Mouse (Mus musculus) heart, embryonic 10.5 days (tissue): Measurements from ENCODE around the gene Il18. TPM values are rescaled to one million over a fixed set of nuclear protein-coding genes. Genes with fewer than 3 reads are reported as not detected.

Source experiments
- DNase-seq: peaks from one replicate; pipeline ENCODE4 v3.0.0-alpha.2; 2017; ENCODE audit warnings: low spot score
- H3K27ac ChIP-seq: fragments of 300-500 bp; sonication (generic); 2 replicates; pipeline ENCODE4 v1.5.1; 2016; ENCODE audit warnings: mild to moderate bottlenecking
- H3K27me3 ChIP-seq: fragments of 300-500 bp; sonication (generic); 2 replicates; pipeline ENCODE4 v1.6.1; 2016; ENCODE audit warnings: mild to moderate bottlenecking; ENCODE audit not compliant: poor library complexity, insufficient read depth, severe bottlenecking
- H3K36me3 ChIP-seq: fragments of 300-500 bp; sonication (generic); 2 replicates; pipeline ENCODE4 v1.6.1; 2016; ENCODE audit warnings: mild to moderate bottlenecking, moderate library complexity
- H3K4me1 ChIP-seq: fragments of 300-500 bp; sonication (generic); 2 replicates; pipeline ENCODE4 v1.6.1; 2016; ENCODE audit warnings: mild to moderate bottlenecking
- H3K4me3 ChIP-seq: fragments of 300-500 bp; sonication (generic); 2 replicates; pipeline ENCODE4 v1.5.1; 2016; ENCODE audit warnings: mild to moderate bottlenecking, moderate library complexity
- H3K9me3 ChIP-seq: fragments of 300-500 bp; sonication (generic); 2 replicates; pipeline ENCODE4 v1.6.1; 2016; ENCODE audit warnings: mild to moderate bottlenecking, moderate library complexity
- WGBS: fragments of 180-500 bp; shearing (Covaris S2); methylation state at CpG from one replicate; pipeline ENCODE4 v1.1.7; 2016; 5-methylcytosine and 5-hydroxymethylcytosine counted together
- polyA plus RNA-seq: library from polyadenylated mRNA; unstranded; fragments of >200 nt; fragmentation: Nextera tagmentation; extraction: Ambion mirVana; gene quantifications from 2 replicates; pipeline ENCODE4 v1.2.1, GENCODE M21; 2016

The Il18 gene
- polyA plus RNA-seq, 1 experiment from 2014 or later: 2.4 TPM

DNA sequence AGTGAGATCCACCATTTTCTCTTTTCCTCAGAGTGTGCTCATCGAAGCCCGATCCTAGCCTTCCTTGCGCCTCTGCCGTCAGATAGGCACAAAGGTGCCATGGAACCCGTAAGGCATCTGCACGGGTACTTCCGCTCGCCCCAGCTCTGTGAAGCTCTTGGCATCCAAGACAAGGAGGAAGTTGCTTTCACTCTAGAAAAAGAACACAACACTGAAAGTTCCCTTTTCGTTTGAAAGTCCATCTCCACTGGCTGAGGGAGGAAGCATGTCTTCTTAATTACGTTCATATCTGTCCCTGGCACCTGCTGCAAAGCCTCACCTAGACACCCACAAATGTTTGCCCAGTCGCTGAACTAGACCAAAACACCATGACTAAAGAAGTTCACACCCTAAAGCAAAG is 21.3 kb upstream of the Il18 start:
- no peak overlapping the region for H3K4me3 ChIP-seq
- no peak overlapping the region for H3K27ac ChIP-seq

GRCm38 (mm10) chr9:50533791-50534190 is 20.8 kb upstream of the Il18 start:
- WGBS: 70% methylated on average over 3 of the region's 3 CpGs

More for the DNA sequence above, 21.3 kb upstream of the Il18 start:
- Histone ChIP-seq H3K36me3 (no peaks in the 10 kb centered on the region), H3K27me3 (no peaks in the 10 kb centered on the region), H3K4me1 (no peaks in the 10 kb centered on the region), H3K9me3 (no peaks in the 10 kb centered on the region)
- DNase-seq: no peak
- WGBS: 77% methylated on average over 11 of the region's 11 CpGs

DNA sequence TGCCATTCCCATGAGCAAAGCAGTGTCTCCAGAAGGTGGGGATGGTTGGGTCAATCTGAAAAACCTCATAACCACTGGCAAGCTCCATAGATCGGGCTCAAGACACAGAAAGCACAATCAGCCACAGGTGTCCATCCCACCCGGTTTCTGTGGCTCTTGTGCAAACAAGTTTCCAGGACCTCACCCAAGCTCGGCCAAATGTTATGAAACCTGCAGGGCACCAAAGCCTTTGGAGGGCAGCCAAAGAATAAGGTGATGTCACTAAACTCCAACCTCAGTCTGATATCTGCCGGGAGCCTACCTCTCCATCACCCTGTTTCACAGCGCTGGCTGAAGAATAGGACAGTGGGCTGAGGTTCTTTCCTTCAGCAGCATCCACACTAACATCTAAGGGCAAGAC is 18.7 kb upstream of the Il18 start:
- H3K36me3 ChIP-seq: no peaks in the 10 kb centered on the region
- H3K4me3 ChIP-seq: no peak overlapping the region
- H3K4me1 ChIP-seq: no peaks in the 10 kb centered on the region
- no peaks in the 10 kb centered on the region for H3K9me3 ChIP-seq
- no peak for DNase-seq
- no peak overlapping the region for H3K27ac ChIP-seq
- H3K27me3 ChIP-seq: no peaks in the 10 kb centered on the region
- WGBS: 82% methylated on average over 5 of the region's 5 CpGs

More at GRCm38 (mm10) chr9:50533791-50534190, 20.8 kb upstream of the Il18 start:
- no peak overlapping the region for H3K4me3 ChIP-seq
- no peaks in the 10 kb centered on the region for H3K4me1 ChIP-seq
- H3K36me3 ChIP-seq: no peaks in the 10 kb centered on the region
- H3K27me3 ChIP-seq: no peaks in the 10 kb centered on the region
- H3K27ac ChIP-seq: no peak overlapping the region
- no peak for DNase-seq
- no peaks in the 10 kb centered on the region for H3K9me3 ChIP-seq

- 73% methylated on average over 7 of the region's 7 CpGs for WGBS
- H3K27ac ChIP-seq: no peak overlapping the region
- H3K4me1 ChIP-seq: no peaks in the 10 kb centered on the region
- H3K4me3 ChIP-seq: no peak overlapping the region
- no peak for DNase-seq
- no peaks in the 10 kb centered on the region for H3K36me3 ChIP-seq
- H3K27me3 ChIP-seq: no peaks in the 10 kb centered on the region
- H3K9me3 ChIP-seq: no peaks in the 10 kb centered on the region
These were observed 18.0 kb upstream of the Il18 start for GRCm38 (mm10) chr9:50536603-50537135.

DNA sequence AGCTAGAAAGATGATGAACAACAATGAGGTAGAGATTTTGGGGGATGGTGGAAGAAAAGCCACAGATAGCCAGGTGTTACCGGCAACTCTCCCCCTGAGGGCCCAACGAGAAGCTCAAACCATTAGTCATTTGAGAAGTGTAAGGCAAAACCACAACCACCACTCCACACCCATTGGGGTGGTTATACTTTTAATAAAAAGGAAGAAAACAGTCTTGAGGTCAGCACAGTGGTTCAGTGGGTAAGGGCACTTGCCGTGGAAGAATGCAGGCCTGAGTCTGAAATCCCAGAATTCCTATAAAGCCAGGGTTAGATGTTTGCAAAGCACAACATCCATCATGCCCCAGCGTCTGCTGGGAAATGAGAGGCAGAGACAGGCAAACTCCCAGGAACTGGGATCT is 17.3 kb upstream of the Il18 start:
- no peak for DNase-seq
- Histone ChIP-seq H3K4me3 (no peak overlapping the region), H3K27me3 (no peaks in the 10 kb centered on the region), H3K27ac (no peak overlapping the region), H3K4me1 (no peaks in the 10 kb centered on the region), H3K36me3 (no peaks in the 10 kb centered on the region), H3K9me3 (no peaks in the 10 kb centered on the region)
- WGBS: 61% methylated on average over 4 of the region's 4 CpGs

DNA sequence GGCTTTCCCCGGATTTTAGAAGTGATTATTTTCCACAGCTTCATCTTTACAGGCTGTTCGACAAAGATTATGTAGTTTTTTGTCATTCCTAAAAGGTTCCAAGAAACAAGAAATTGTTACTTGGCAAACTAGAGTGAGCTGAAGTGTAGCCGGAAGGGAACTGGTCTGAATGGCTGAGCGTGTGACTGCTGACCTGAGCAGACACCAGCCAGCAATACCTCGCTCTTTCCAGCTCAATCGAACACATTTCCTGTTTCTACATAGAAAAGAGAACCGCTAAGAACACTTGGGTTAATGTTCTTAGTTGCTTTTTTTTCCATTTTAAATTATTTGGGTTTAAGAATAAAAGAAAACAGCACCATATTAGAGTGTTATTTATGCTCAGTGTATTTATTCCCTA is 14.5 kb upstream of the Il18 start:
- WGBS: 71% methylated on average over 7 of the region's 7 CpGs
- Histone ChIP-seq H3K9me3 (no peaks in the 10 kb centered on the region), H3K4me1 (no peaks in the 10 kb centered on the region), H3K4me3 (no peak overlapping the region), H3K36me3 (no peaks in the 10 kb centered on the region), H3K27me3 (no peaks in the 10 kb centered on the region), H3K27ac (no peak overlapping the region)
- DNase-seq: no peak

DNA sequence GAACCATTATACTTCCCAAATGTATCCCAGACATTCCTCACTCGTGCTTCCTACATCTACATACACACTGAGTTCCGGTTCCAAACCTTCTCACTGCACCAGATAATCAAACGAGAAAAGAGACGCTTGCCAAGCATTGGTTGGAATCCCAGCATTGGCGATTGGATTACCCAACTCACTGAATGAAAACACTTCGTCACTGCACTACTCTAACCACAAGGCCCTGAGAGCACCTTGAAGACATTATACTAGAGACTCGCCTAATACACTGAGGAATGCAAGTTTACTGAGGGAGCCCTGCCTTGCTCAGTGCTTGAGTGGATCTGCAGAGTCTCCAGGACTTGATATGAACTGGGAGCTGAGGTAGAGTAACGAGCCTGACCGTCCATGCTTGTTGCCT is 12.2 kb upstream of the Il18 start:
- no peaks in the 10 kb centered on the region for H3K36me3 ChIP-seq

GRCm38 (mm10) chr9:50547859-50548478 is 6.7 kb upstream of the Il18 start:
- DNase-seq: no peak
- WGBS: 29% methylated on average over 5 of the region's 5 CpGs
- no peak overlapping the region for H3K4me3 ChIP-seq
- H3K4me1 ChIP-seq: no peaks in the 10 kb centered on the region; the same call in 1 of the 2 replicates
- H3K36me3 ChIP-seq: no peaks in the 10 kb centered on the region
- H3K27ac ChIP-seq: no peak overlapping the region
- H3K9me3 ChIP-seq: no peaks in the 10 kb centered on the region
- H3K27me3 ChIP-seq: no peaks in the 10 kb centered on the region

More for the DNA sequence above, 12.2 kb upstream of the Il18 start:
- no peak for DNase-seq
- H3K4me1 ChIP-seq: no peaks in the 10 kb centered on the region
- no peaks in the 10 kb centered on the region for H3K27me3 ChIP-seq
- no peaks in the 10 kb centered on the region for H3K9me3 ChIP-seq
- no peak overlapping the region for H3K4me3 ChIP-seq
- WGBS: 77% methylated on average over 9 of the region's 9 CpGs
- no peak overlapping the region for H3K27ac ChIP-seq

DNA sequence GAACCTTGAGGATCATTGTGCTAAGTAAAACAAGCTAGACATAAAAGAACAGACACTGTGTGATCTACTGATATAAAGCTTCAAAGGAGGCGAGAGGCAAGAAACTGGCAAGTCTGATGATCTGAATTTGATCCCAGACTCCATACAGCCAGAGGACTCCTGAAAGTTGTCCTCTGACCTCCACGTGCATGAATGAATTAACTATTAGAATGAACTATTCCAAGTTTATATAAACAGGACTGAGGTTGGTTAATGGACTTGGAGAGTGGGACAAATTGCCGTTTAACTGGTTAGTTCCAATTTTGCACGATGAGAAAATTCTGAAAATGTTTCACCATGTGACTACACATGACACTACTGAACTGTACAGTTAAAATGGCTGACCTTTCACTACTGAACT is 5.7 kb upstream of the Il18 start:
- DNase-seq: no peak
- no peaks in the 10 kb centered on the region for H3K27me3 ChIP-seq
- 84% methylated on average over 4 of the region's 4 CpGs for WGBS
- H3K27ac ChIP-seq: no peak overlapping the region
- no peaks in the 10 kb centered on the region for H3K36me3 ChIP-seq
- H3K9me3 ChIP-seq: no peaks in the 10 kb centered on the region
- H3K4me3 ChIP-seq: no peak overlapping the region
- H3K4me1 ChIP-seq: peaks cover 2% of the 10 kb centered on the region; the same call in 1 of the 2 replicates

DNA sequence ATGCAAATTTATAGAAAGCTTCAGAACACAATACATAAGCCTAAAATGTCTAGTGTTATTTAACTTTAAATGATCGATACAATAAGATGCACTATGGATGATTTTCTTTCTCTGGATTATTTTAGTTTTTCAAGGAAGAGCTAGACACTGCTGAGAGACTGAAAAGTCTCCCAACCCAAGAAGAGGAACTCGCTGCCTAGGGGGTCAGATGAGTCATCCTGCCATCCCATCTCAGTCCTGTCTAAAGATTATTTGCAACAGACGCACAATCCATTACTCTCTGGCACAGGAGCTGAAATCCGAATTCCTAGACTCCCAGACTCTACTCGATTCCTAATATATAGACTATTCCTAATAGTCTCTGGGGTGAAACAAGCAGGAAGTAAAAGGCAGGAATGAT is 2.4 kb upstream of the Il18 start:
- H3K36me3 ChIP-seq: no peaks in the 10 kb centered on the region
- H3K9me3 ChIP-seq: no peaks in the 10 kb centered on the region
- no peak overlapping the region for H3K4me3 ChIP-seq
- H3K27me3 ChIP-seq: no peaks in the 10 kb centered on the region
- H3K4me1 ChIP-seq: peaks cover 13% of the 10 kb centered on the region; the same call in 1 of the 2 replicates
- WGBS: 73% methylated on average over 5 of the region's 5 CpGs
- no peak for DNase-seq
- H3K27ac ChIP-seq: no peak overlapping the region

GRCm38 (mm10) chr9:50553547-50553946 is 1.1 kb upstream of the Il18 start:
- H3K4me3 ChIP-seq: no peak overlapping the region
- H3K36me3 ChIP-seq: no peaks in the 10 kb centered on the region
- H3K9me3 ChIP-seq: no peaks in the 10 kb centered on the region
- WGBS: 70% methylated on average over 2 of the region's 2 CpGs
- peaks cover 13% of the 10 kb centered on the region; the same call in 1 of the 2 replicates for H3K4me1 ChIP-seq
- no peak overlapping the region for H3K27ac ChIP-seq
- no peak for DNase-seq
- no peaks in the 10 kb centered on the region for H3K27me3 ChIP-seq

DNA sequence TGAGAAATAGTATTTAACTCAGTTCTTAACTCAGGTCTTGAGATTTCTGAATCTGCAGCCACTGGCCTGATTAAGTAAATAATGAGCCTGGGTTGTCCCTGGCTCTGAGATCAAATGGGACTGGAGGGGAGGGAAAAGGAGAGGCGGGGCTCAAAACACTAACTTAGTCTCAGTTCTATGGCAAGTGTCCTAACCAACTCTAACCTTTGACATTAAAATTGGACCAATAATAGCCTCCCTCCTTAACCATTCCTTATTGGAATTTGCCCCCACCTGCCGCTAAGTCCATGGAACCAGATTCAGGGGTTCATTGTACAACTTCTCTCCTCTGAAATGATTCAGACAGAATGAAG is 443 bp downstream of the Il18 start, which contains the start of gene Bco2:
Bco2 (minus strand) TSS at position 88 of the 353 bp plus-strand sequence.
- no peaks in the 10 kb centered on the region for H3K36me3 ChIP-seq
- H3K9me3 ChIP-seq: no peaks in the 10 kb centered on the region
- H3K4me1 ChIP-seq: peaks cover 13% of the 10 kb centered on the region; the same call in 1 of the 2 replicates
- DNase-seq: no peak
- H3K4me3 ChIP-seq: peak within 1 kb of the TSS; percentile 27; the same call in 1 of the 2 replicates
- WGBS: 32% methylated on average over 2 of the region's 2 CpGs
- 0 out of 2 replicates have a peak within 1 kb of the TSS, but pooled peaks have one; percentile 42 for H3K27ac ChIP-seq
- H3K27me3 ChIP-seq: no peaks in the 10 kb centered on the region

DNA sequence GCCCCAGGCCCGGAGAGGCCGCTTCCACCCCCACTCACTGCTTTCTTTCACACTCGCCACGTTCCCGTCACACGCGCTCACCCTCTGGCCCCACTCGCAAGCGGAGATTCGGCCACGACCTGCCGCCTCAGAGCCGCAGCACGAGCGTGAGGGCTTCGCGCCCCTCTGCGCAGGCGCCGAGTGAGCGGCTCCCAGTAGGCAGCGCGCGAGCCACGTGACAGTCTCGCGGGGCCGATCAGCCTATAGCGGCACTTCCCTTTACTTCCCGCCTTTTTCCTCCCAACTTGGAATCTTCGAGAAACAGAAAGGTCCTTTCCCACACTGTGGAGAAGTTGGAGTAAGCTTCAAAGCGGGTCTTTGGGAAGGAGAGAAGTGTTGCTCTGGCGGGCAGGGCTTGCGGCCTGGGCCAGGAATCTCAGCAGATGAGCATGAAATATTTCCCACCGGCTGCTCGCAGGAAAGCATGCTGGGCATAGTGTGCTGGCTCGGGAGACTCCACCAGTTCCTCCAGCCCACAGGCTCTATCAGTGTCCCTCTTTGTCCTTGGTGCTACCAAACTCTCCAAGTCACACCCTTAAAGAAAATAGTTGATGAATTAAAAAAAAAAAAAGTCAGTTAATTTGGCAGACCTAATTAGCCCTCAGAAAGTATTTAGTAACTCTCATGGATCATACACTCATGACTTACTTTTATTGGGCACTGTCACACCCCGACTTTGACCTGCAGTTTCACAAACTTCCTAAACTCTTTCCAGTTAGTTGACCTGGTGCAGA is 6.7 kb downstream of the Il18 start, which contains the start of gene Tex12:
Tex12 (minus strand) TSS at position 181 of the 773 bp plus-strand sequence.
- 74% methylated on average over 38 of the region's 38 CpGs for WGBS
- no peak within 1 kb of the TSS for H3K4me3 ChIP-seq
- DNase-seq: no peak
- H3K4me1 ChIP-seq: no peaks in the 10 kb centered on the region
- H3K27me3 ChIP-seq: no peaks in the 10 kb centered on the region
- H3K9me3 ChIP-seq: no peaks in the 10 kb centered on the region
- no peak within 1 kb of the TSS for H3K27ac ChIP-seq
- no peaks in the 10 kb centered on the region for H3K36me3 ChIP-seq
